In the genomic region with DNA sequence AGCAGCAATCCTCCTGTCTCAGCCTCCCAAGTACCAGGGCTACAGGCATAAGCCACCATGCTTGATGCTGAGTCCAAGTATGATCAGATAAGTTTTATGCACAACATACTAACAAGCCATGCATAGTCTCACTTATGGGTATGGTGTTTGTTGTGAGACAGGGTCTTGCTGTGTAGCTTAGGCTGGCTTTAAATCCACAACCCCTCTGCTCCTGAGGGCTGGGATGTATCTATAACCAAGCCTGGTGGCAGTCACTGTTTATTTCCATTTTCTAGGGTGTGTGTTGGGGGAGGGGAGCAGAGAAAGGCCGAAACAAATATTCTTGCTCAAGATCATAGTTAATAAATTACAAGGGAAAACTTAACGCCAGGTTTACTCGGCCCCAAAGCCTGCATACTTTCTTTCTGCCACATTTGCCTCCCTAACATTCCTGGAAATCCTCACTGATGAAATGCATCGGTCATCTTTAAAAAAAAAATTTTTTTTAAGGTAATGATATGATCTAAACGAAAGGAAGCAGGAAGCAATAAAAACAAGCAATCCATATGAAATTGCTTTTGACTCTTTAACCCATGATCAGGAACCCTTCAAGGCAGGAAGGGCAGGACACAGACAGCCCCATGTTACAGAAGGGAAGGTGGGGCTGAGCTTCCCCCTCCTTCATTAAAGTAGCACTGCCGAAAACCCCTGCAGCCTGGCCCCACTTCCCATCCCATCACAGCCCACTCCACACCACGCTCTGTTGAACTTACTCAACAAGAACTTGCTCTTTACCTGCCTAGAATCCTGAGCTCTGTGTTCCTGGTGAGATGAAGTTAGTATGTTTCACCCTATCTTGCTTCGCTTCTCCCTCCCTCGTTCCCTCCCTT, we compare ENCODE assay signal across 15 mouse cellular contexts. TPM values are rescaled to one million over a fixed set of nuclear protein-coding genes. Genes with fewer than 3 reads are reported as not detected.
DNase-seq lines count a peak whose midpoint lies in the region; ATAC-seq and TF ChIP-seq lines count a peak whose summit lies in the region.
"Had no signal": no experiment of that assay in that cellular context is flagged by ENCODE, and none has a peak within 500 bp of the region (broad histone marks: within the 10 kb centered on the region; RNA-seq: fewer than 3 reads in every experiment).

No protein-coding gene starts in this region.

- POLR2A ChIA-PET in Patski (lab: Charles Lee), result interaction anchor here (0.7 to 1.3 kb wide), 8 partner anchors 9 to 835 kb away, joined by 3 to 7 read pairs (median 4); a partner anchor contains a TSS

- peaks cover 35% of the 10 kb centered on the region for H3K4me1 ChIP-seq in heart, postnatal 0 days (ENCODE audit: control insufficient read depth, insufficient read depth)
- peaks cover 15% of the 10 kb centered on the region for H3K4me1 ChIP-seq in heart, adult 2 months (ENCODE audit: control insufficient read depth, insufficient read depth, low read length)
- peaks cover 7% of the 10 kb centered on the region for H3K4me1 ChIP-seq in kidney, embryonic 14.5 days (ENCODE audit: control insufficient read depth, insufficient read depth, low read length)
- H3K4me1 ChIP-seq: forebrain, embryonic 10.5 days; limb, embryonic 12.5 days; midbrain, embryonic 10.5 days had no signal

- no peak for TF ChIP-seq EP300 in heart, postnatal 0 days (IDR thresholded peaks at IDR 0.05; ENCODE audit: low read depth)
- TF ChIP-seq EP300 in heart, adult 2 months (IDR thresholded peaks at IDR 0.05; ENCODE audit: insufficient read depth, low read depth, low read length), result no peak

- no peaks in the 10 kb centered on the region for H3K9me3 ChIP-seq in heart, postnatal 0 days (replicated peaks; ENCODE audit: control insufficient read depth, low read length)
- H3K9me3 ChIP-seq in kidney, embryonic 14.5 days (ENCODE audit: control insufficient read depth, low read length), result no peaks in the 10 kb centered on the region
- H3K9me3 ChIP-seq: forebrain, embryonic 10.5 days; limb, embryonic 12.5 days; midbrain, embryonic 10.5 days had no signal

- H3K79me2 ChIP-seq in heart, adult 2 months (replicated peaks; ENCODE audit: control insufficient read depth, insufficient read depth, low read length), result no peaks in the 10 kb centered on the region

- no peak overlapping the region for H3K9ac ChIP-seq in heart, postnatal 0 days (replicated peaks; ENCODE audit: low read depth, low read length)
- H3K9ac ChIP-seq in heart, adult 2 months (ENCODE audit: low read depth, low read length), result no peak overlapping the region
- H3K9ac ChIP-seq in kidney, embryonic 14.5 days (ENCODE audit: low read depth, low read length), result no peak overlapping the region
- H3K9ac ChIP-seq: limb, embryonic 12.5 days had no signal

- 0 out of 2 replicates have a peak overlapping the region, but pooled peaks have one; percentile 30 for H3K27ac ChIP-seq in heart, postnatal 0 days (ENCODE audit: low read depth)
- H3K27ac ChIP-seq in heart, adult 2 months, result no peak overlapping the region
- H3K27ac ChIP-seq in kidney, embryonic 14.5 days (ENCODE audit: low read depth, low read length), result peak overlapping the region; percentile 56
- H3K27ac ChIP-seq: forebrain, embryonic 10.5 days; limb, embryonic 12.5 days; midbrain, embryonic 10.5 days had no signal

- CTCF ChIA-PET in Patski (lab: Charles Lee), result interaction anchor here (0.6 to 1.9 kb wide), 5 partner anchors 10 to 124 kb away, joined by 3 to 10 read pairs (median 3); no protein-coding TSS in a partner anchor

- no peak for ATAC-seq in heart, postnatal 0 days (ENCODE audit: insufficient read depth, low read depth)
- ATAC-seq in Patski, result peak; percentile 72
- peak; percentile 73; the same call in 1 of the 2 replicates for ATAC-seq in kidney, embryonic 14.5 days (ENCODE audit: low FRiP score, low TSS enrichment)
- no peak for ATAC-seq in megakaryocyte, adult 5-6 weeks (ENCODE audit: poor library complexity, severe bottlenecking)

- TF ChIP-seq POLR2A in heart, adult 2 months (IDR thresholded peaks at IDR 0.05; ENCODE audit: insufficient read depth, low read depth, low read length), result no peak

- WGBS in heart, postnatal 0 days, result 63% methylated on average over 9 of the region's 9 CpGs
- 56% methylated on average over 9 of the region's 9 CpGs for WGBS in heart, adult 2 months
- WGBS in kidney, embryonic 14.5 days, result 46% methylated on average over 9 of the region's 9 CpGs

- H3K27me3 ChIP-seq in heart, postnatal 0 days (ENCODE audit: control insufficient read depth, insufficient read depth, low read length), result no peaks in the 10 kb centered on the region
- H3K27me3 ChIP-seq in heart, adult 2 months (ENCODE audit: control insufficient read depth, insufficient read depth, low read length), result no peaks in the 10 kb centered on the region
- H3K27me3 ChIP-seq in Patski, result no peaks in the 10 kb centered on the region
- H3K27me3 ChIP-seq in kidney, embryonic 14.5 days (ENCODE audit: control insufficient read depth, insufficient read depth, low read length), result no peaks in the 10 kb centered on the region
- H3K27me3 ChIP-seq: limb, embryonic 12.5 days had no signal

- no peak overlapping the region for H3K4me3 ChIP-seq in heart, postnatal 0 days (ENCODE audit: low read depth, low read length)
- H3K4me3 ChIP-seq in heart, adult 2 months, result no peak overlapping the region
- H3K4me3 ChIP-seq in kidney, embryonic 14.5 days (ENCODE audit: low read length), result no peak overlapping the region
- H3K4me3 ChIP-seq: forebrain, embryonic 10.5 days; limb, embryonic 12.5 days; midbrain, embryonic 10.5 days had no signal

- no peak for TF ChIP-seq CTCF in heart, postnatal 0 days (IDR thresholded peaks at IDR 0.05; ENCODE audit: low read depth)
- no peak for TF ChIP-seq CTCF in heart, adult 2 months (IDR thresholded peaks at IDR 0.05)
- TF ChIP-seq CTCF in Patski (IDR thresholded peaks at IDR 0.05), result no peak

- H3K36me3 ChIP-seq in heart, postnatal 0 days (replicated peaks; ENCODE audit: control insufficient read depth, insufficient read depth, low read length), result no peaks in the 10 kb centered on the region
- no peaks in the 10 kb centered on the region; the same call in 1 of the 2 replicates for H3K36me3 ChIP-seq in heart, adult 2 months (ENCODE audit: control insufficient read depth, insufficient read depth, low read length)
- no peaks in the 10 kb centered on the region for H3K36me3 ChIP-seq in kidney, embryonic 14.5 days (ENCODE audit: control insufficient read depth, insufficient read depth, low read length)
- H3K36me3 ChIP-seq: forebrain, embryonic 10.5 days; limb, embryonic 12.5 days; midbrain, embryonic 10.5 days had no signal

- no peak for DNase-seq in heart, postnatal 0 days (ENCODE audit: low spot score)
- DNase-seq in heart, adult 2 months, result no peak
- DNase-seq in Patski (ENCODE audit: low read depth, low spot score), result no peak
- peak; percentile 39 for DNase-seq in lung, postnatal 36 days
- DNase-seq in gastrocnemius, postnatal 10 days, result no peak
- no peak for DNase-seq in layer of hippocampus, adult 11-12 months (ENCODE audit: low spot score)
- DNase-seq: adrenal gland, postnatal 10 days; cerebellum, adult 11 months; gastrocnemius, postnatal 25 days; heart, postnatal 4 days had no signal

- intact Hi-C loops in heart, adult 2 months (cut with DNase I), result no loop called here

- H3K4me2 ChIP-seq in heart, postnatal 0 days (ENCODE audit: low read depth, low read length), result no peak overlapping the region
- H3K4me2 ChIP-seq in kidney, embryonic 14.5 days (replicated peaks; ENCODE audit: low read depth, low read length), result no peak overlapping the region
- H3K4me2 ChIP-seq: limb, embryonic 12.5 days had no signal

- in situ Hi-C loops in Patski (cut with MboI; ENCODE audit: low pct_unique_long_range_greater_than_20kb), result loop anchor here (10.0 to 25.0 kb wide), 3 partner anchors 89 to 841 kb away; a partner anchor contains a TSS

RNA-seq across cellular contexts. Expression of a gene that starts 50.8 kb away (rescaled TPM):
- 47.9 and 54.1 TPM in 2 replicates for total RNA-seq in heart, postnatal 0 days (2014; rRNA removed; ENCODE audit: low replicate concordance)
- polyA plus RNA-seq in heart, postnatal 0 days (2015; fragmentation: Nextera tagmentation; extraction: Ambion mirVana), result 52.9 and 53.0 TPM in 2 replicates
- total RNA-seq in heart, adult 2 months (2021), result 10 to 100 TPM; 40.1 to 40.5 TPM
- polyA plus RNA-seq in heart, adult 2 months (2012; rRNA removed), result 16.5 and 32.3 TPM in 2 replicates
- polyA plus RNA-seq in Patski (2021), result 134 TPM
- 104 and 136 TPM in 2 replicates for polyA plus RNA-seq in kidney, embryonic 14.5 days (2014; fragmentation: Nextera tagmentation; extraction: Ambion mirVana)
- 10 to 100 TPM; 43.9 to 48.7 TPM for total RNA-seq in gastrocnemius, postnatal 10 days (2021)
- 142 and 161 TPM in 2 replicates for total RNA-seq in megakaryocyte, adult 5-6 weeks (2015)
- 82.5 and 85.9 TPM in 2 replicates for total RNA-seq in megakaryocyte, adult 5-6 weeks (2017)

Comparison
In these comparisons a context has a peak if more than half of its experiments do, and no peak if none do; other contexts are left out.
1. ATAC-seq: peak in Patski (single experiment) and kidney, embryonic 14.5 days (single experiment); none in heart, postnatal 0 days (single experiment) and megakaryocyte, adult 5-6 weeks (single experiment).